Mouse (Mus musculus) natural killer cell, adult 2 months (primary cell): ENCODE measurements around the gene Nudt9.
"Not testable (repeated sequence)": the region's sequence is repeated elsewhere in the genome, so short reads cannot be mapped to it uniquely, and the experiment has no call there.

Experiments used
- DNase-seq, 2 experiments: peaks; one replicate each; pipeline ENCODE4 v3.0.0; 2022; ENCODE audit warnings: low spot score in 2 of 2

Gene Nudt9

GRCm38 (mm10) chr5:104046256-104047199 lies at the start of gene Nudt9:
Gene Nudt9, plus strand, starts transcription at chr5:104046306.
- DNase-seq = peak; percentile 97 to 98

- no peak for DNase-seq
Observed at GRCm38 (mm10) chr5:103998739-103999138, 47.4 kb upstream of the Nudt9 start.

- DNase-seq = peak; percentile 62 to 78
Observed at GRCm38 (mm10) chr5:103999738-104000137, 46.4 kb upstream of the Nudt9 start.

- no peak for DNase-seq
Observed at GRCm38 (mm10) chr5:104002549-104003255, 43.4 kb upstream of the Nudt9 start.

- DNase-seq = no peak
Observed at GRCm38 (mm10) chr5:104003256-104003931, 42.7 kb upstream of the Nudt9 start.

- no peak for DNase-seq
Observed at GRCm38 (mm10) chr5:104003955-104004354, 42.2 kb upstream of the Nudt9 start.

- DNase-seq = no peak
Observed at GRCm38 (mm10) chr5:104006811-104007210, 39.3 kb upstream of the Nudt9 start.

- no peak for DNase-seq
Observed at GRCm38 (mm10) chr5:104007801-104008200, 38.3 kb upstream of the Nudt9 start.

- no peak for DNase-seq
Observed at GRCm38 (mm10) chr5:104009421-104009820, 36.7 kb upstream of the Nudt9 start.

- DNase-seq = no peak
Observed at GRCm38 (mm10) chr5:104010261-104010660, 35.8 kb upstream of the Nudt9 start.

- DNase-seq = no peak
Observed at GRCm38 (mm10) chr5:104011419-104011818, 34.7 kb upstream of the Nudt9 start.

- DNase-seq = peak; percentile 32 to 47
Observed at GRCm38 (mm10) chr5:104021597-104022378, 24.3 kb upstream of the Nudt9 start, which contains the start of gene Hsd17b11. Gene Hsd17b11, minus strand, starts transcription at chr5:104021919.

- DNase-seq = no peak
Observed at GRCm38 (mm10) chr5:104022558-104022957, 23.5 kb upstream of the Nudt9 start.

- DNase-seq = no peak
Observed at GRCm38 (mm10) chr5:104023289-104024020, 22.7 kb upstream of the Nudt9 start.

- not testable (repeated sequence) for DNase-seq
Observed at GRCm38 (mm10) chr5:104024193-104024592, 21.9 kb upstream of the Nudt9 start.

GRCm38 (mm10) chr5:104024762-104025161 lies 21.3 kb upstream of the Nudt9 start:
- DNase-seq = no peak

GRCm38 (mm10) chr5:104025245-104025854 lies 20.8 kb upstream of the Nudt9 start:
- DNase-seq = no peak

GRCm38 (mm10) chr5:104032434-104033097 lies 13.5 kb upstream of the Nudt9 start:
- no peak for DNase-seq

GRCm38 (mm10) chr5:104035066-104035465 lies 11.0 kb upstream of the Nudt9 start:
- no peak for DNase-seq

- DNase-seq = no peak
Observed at GRCm38 (mm10) chr5:104035824-104036223, 10.3 kb upstream of the Nudt9 start.
